Mouse (Mus musculus): ENCODE data around the gene Tex37.

Tex37 gene

DNA sequence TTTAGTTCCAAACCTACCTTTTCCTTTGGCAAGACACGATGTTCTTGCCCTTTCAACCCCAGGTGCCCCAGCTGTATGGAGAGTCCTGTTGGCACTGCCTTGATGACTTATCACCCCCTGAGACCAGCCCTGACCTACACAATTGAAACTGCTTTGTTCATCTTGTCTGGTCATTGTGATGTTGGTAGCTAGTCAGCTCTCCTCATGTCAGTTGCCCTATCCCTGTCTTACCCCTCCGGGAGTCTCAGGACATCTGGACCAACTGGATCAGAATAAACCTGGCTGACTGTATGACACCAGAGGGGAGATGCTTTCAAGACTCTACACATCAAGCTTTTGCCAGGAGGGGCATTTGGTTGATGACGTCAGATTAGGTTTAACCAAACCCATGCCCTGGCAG lies at the start of gene Tex37:
Gene Tex37 (minus strand): TSS at position 101 of the 400 bp plus-strand sequence.
- DNase-seq (ENCODE audit: low read depth, low spot score): no peak

DNA sequence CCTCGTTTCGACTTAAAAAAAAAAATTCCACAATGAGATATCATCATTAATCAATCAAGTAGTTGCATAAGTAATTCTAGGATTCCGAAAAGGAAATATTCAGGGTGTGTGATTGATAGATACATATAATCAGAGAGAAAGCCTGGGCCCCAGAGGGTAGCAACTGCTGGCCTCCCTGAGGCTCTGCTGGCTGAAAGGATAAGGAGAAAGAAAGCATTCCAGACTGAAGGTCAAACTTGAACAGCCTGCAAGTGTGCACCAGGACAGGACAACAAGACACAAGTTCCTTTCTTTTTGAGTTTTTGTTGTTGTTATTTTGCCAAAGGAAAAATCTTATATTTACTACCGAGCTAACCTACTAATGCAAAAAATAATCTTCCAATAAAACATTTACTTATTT lies 49.6 kb upstream of the Tex37 start:
- no peak for DNase-seq (ENCODE audit: low read depth, low spot score)

DNA sequence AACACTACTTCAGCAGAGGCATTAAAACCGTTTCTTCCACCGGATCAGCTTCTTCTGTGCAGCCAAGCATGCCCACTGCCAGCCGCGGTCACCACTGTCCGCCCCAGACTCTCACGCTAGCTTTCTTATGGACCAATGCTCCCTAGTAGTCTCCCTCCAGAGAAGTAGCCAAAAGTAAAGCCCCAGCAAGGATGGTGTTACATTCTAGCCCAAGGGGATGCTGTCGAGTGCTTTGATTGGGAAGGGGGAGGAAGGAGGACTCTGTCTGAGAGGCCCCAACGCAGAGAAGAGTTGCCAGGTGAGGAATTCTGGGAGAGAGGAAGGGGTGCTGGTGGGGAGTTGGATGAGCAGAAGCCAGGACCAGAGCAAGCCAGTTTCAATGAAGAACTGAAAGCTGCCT lies 48.7 kb upstream of the Tex37 start:
- DNase-seq (ENCODE audit: low read depth, low spot score): no peak

DNA sequence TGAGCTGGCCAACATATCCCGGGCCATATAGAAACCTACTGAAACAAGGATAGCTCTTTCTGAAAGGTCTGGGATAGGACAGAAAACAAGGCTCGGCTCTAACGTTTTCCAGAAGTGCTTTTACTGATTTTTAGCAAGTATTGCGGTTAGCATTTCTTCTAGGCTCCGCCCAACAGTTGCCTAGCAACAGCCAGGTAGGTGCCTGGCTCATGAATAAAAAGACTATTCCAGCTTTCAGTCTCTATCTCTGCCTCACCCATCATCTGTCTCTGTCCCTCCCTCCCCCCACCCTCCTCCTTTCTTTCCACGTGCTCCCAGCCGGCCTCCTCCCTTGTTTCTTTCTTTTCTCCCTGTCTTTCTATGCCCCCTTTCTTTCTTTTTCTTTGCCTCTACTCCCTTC lies 47.0 kb upstream of the Tex37 start:
- no peak for DNase-seq (ENCODE audit: low read depth, low spot score)

DNA sequence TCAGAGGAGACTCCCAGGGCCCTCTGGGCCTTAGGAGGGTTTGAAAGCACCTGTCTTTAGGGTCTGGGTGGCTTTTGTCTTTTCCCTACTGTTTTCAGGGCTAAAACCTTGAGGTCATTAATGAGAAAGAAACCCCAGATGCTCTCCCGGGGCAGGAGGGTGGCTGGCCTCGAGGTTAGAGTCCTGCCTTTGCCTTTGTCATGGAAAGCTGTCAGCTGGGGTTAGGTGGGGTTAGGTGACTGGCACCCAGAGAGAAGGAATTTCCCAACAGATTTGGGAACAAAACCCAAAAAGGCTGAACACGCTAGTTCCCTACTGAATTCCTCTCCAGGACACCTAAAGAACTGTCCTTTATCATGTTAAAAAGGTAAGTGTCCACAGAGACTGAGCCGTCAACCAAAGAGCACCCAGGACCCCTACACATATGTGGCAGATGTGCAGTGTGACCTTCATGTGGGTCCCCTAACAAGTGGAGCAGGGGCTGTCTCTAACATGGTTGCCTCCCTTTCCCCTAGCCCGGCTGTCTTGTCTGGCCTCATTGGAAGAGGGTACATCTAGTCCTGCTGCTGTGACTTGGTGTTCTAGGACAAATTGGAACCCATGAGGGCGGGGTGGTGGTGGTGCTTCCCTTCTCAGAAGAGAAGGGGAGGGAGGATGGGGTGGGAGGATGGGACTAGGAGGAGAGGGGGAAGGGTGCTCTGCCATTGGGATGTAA lies 45.5 kb upstream of the Tex37 start:
- DNase-seq (ENCODE audit: low read depth, low spot score): no peak

DNA sequence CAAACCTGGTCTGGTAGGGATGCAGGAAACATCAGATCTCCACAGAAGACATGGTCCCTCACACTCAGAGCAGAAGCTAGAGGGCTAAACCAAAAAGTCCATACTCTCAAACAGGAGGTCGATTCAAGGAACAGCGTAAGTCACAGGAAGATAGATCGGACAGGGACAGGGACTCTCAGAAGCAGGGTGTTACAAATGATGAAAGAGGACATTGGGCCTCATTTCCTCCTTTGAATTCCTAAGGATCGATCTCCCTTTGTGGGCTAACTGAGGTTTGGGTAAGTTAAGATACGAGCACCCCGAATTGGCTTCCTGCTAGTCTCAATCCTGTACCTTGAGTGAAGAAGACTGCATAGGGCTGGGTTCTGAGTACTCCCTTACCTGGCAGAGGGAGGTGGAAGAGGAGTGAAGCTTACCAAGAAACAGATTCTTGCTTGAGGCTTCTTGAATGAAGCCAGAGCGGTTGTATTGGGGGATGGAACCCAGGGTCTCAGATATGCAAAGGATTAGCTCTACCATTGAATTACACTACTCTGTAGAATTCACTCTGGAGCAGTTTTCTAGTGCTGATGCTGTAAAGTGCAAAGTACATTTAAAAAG lies 38.7 kb upstream of the Tex37 start:
- DNase-seq (ENCODE audit: low read depth, low spot score): no peak

DNA sequence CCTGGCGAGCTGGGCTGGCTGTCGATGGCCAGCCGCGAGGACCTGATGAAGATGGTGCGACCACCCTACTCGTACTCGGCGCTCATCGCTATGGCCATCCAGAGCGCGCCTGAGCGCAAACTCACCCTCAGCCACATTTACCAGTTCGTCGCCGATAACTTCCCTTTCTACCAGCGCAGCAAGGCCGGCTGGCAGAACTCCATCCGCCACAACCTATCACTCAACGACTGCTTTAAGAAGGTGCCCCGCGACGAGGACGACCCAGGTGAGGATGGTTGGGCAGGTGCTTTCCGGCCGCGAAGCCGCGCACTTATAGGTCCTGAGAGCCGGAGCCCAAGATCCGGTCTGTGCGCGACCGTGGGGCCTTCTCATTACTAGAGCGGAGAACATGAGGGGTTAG lies 38.2 kb upstream of the Tex37 start:
- no peak for DNase-seq (ENCODE audit: low read depth, low spot score)

DNA sequence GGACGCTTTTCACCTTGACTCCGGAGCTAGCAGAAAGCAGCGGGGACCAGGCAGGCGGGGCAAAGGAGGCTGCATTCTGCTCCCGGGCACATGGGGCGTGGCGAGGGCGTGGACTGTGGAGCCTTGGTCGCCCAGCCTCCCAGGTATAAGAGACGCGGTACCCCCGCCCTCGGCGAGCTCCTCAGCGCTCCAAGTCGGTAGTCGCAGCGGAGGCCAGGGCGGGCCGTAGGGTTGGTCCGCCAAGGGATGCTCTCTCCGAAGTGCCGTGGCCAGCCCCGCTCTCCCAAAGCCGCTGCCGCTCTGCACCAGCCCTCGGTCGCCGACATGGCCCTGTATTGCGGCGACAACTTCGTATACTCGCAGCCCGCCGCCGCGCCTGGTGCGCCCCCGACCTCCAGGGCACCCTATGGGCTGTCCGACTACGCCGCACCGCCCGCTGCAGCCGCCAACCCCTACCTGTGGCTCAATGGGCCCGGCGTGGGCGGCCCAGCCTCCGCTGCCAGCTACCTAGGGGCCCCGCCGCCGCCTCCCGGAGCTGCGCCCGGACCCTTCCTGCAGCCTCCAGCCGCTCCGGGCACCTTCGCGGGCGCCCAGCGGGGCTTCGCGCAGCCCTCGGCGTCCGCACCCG lies 37.7 kb upstream of the Tex37 start, which contains the start of gene Foxi3:
Gene Foxi3 (plus strand): TSS at position 247 of the 628 bp plus-strand sequence.
- no peak for DNase-seq (ENCODE audit: low read depth, low spot score)

DNA sequence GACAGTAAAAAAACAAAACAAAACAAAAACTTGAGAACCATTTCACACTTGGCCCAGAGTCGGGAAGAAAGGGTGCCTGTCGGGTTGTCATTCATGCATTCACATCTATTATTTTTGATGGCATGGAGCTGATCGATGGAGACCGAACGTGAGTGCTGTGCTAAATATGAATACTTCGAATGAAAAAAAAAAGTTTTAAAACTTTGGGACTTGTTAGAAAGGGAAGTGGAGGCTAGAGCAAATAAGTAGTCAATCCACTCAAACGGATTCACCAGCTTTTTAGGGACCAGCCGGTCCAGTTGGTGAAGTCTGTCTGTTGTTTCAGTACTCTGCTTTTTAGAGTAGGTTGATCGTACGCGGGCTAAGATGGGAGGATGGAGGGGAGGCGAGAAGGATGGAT lies 37.1 kb upstream of the Tex37 start:
- DNase-seq (ENCODE audit: low read depth, low spot score): no peak

DNA sequence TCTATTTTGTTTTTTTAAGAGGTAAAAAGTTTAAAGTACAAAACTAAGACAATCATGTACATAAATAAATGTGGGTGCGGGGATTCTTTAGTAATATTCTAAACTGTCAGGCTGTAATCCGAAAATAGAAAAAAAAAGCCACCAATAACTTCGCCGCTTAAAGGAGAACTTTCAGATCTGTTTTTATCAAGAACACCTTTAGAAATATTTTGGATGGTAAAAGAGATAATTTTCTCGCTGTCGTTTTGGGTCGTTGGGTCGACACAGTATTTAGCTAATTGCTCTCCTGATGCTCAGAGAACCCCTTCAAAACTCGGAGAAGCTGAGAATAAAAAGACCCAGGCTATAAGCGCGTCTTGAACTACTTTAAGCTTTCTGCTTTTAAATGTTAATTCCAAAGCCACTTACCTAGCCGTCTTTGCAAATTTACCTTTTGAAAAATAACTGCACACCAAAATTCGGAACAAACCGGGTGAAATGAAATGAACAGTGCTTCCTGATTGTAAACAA lies 36.6 kb upstream of the Tex37 start:
- no peak for DNase-seq (ENCODE audit: low read depth, low spot score)

DNA sequence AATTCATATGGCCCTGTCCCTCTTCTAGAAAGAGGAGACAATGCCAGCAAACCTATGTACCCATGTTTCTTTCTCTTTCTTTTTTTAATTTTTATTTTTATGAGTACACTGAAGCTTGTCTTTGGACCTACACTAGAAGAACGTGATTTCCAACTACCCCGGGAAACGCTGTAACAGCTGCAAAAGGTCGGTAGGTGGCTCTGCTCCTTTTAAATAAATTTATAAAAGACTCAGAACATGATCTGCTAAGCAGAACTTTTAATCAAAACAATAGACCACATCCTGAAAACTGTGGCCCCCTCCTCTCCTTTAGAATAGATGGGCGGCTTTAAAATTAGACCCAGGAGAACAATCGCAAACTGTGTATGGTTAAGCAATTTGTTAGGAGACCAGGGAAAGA lies 35.3 kb upstream of the Tex37 start:
- no peak for DNase-seq (ENCODE audit: low read depth, low spot score)

DNA sequence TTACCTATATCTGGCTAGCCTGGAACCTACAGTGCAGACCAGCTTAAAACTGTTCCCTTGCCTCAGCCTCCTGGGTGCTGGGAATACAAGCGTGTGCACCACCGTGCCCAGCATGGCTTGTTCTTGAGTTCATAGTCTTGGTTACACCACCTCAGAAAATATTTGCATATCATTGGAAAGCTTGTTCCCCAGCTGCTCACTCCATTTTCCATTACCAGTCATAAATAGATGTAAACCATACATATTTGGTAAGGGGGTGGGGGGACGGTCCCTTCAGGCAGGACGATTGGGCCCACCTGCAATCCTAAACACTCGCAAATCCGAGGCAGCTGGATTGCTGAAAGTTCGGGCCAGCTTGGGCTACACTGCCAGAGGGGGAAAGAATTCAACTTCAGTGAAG lies 34.5 kb upstream of the Tex37 start:
- no peak for DNase-seq (ENCODE audit: low read depth, low spot score)

DNA sequence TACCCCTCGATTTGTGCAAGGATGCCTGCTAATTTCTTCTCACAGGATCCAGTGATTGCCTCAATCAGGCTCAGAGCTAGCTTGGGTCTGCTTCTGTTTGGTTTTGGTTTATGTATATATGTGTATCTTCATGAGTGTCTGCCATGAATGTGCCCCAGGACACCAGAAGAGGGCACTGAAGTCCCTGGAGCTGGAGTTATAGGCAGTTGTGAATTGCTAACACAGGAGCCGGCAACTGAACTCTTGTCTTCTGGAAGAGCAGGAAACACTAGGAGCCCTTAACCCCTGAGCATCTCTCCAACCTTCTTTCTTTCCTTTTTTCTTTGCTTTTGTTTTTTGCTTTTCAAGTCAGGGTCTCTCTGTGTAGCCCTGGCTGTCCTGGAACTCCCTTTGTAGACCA lies 13.1 kb upstream of the Tex37 start:
- no peak for DNase-seq (ENCODE audit: low read depth, low spot score)

DNA sequence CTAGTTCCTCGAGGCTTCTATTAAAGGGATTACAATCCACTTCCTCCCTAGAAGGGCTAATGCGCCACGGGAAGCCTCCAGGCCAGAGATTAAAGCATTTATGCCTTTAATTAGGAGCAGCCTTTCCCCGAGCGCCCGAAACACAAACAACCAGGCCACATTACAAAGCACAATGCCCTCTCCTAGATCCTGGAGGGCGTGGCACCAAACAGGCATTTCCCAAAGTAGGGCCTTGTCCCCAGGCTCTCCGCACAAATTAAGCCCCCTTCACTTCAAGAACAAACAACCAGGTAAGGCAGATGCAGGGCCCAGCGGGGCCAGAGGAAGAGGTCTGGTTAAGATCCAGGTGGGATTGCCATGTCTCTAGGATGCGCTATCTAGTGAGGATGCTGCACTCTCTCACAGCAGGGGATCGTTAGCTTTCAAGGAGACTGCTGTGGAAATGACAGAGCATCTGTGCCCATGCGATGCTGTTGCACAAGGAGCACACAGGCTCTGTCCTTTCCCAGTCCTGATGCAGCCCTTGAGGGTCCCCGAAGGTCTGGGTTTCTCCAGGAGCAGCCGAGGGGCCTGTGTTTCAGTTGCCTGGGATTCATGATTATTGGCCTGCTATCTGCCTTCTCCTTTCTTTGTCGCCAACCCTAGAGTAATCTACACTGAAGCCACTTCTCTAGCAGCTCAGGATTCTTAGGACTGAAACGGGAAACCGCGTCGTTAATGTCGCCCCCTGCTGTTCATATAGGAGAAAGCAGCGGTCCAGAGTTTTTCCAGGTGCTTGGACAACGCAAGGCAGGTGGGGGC lies 2.7 kb upstream of the Tex37 start:
- peak; percentile 20 for DNase-seq (ENCODE audit: low read depth, low spot score)

DNA sequence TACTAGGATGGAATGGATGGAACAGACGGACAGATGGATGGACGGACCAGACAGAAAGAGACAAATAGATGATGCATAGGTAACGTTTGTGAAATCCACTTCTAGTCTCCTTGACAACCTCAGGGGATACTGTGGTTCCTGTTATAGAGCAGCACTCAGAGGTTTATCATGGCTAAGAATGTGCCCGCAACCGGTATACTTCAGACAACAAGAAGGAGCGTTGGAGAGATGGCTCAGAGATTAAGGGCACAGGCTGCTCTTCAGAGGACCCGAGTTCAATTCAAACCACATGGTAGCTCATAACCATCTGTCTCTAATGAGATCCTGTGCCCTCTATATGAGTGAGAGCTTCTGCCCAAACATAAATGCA lies 6.3 kb downstream of the Tex37 start:
- no peak for DNase-seq (ENCODE audit: low read depth, low spot score)

DNA sequence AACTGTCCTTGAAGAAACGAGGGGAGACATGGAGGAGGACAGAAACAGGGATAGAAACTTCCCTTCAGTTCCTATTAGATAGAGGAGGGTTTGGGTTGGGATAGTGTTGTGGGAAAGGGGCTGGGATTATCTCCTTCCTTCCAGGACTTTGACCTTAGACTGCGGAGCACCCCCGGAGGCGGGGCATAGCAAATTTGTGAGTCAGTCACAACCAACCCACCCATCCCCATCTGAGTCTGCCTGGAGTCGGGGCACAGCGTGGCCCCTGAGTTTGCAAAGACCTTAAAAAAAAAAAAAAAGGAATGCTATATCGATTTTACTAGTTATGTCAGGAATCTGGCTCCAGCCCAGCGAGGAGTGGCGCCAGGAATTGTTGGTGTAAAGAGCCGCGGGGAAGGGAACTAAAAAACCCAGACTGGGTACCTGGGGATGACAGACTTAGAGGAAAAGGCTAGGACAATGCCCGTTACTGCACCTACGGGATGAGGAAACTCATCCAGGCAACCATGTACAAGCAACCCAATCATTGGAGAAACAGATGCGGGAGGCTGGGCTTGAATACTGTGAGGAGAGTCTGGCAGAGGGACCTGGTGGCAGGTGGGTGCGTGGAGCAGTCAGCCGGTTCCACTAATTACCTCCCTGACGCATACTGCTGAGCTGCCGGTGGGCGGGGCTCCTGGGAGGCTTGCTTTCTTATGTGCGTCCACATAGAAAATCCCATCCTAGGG lies 6.9 kb downstream of the Tex37 start:
- DNase-seq (ENCODE audit: low read depth, low spot score): no peak

DNA sequence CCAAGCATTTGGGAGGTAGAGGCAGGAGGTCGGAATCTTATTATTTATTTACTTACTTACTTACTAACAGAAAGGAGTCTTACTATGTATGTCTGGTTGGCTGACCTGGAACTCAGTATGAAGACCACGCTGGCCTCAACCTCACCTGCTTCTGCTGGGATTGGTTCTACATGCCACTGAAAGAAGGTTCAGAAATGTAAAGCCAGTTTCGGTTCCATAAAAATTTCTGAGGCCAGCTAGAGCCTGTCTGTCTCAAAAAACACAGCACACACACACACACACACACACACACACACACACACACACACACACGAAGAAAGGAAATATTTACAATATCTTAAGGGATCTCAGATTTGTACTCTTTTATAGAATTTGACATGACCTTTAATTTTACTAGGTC lies 8.4 kb downstream of the Tex37 start:
- DNase-seq (ENCODE audit: low read depth, low spot score): no peak

DNA sequence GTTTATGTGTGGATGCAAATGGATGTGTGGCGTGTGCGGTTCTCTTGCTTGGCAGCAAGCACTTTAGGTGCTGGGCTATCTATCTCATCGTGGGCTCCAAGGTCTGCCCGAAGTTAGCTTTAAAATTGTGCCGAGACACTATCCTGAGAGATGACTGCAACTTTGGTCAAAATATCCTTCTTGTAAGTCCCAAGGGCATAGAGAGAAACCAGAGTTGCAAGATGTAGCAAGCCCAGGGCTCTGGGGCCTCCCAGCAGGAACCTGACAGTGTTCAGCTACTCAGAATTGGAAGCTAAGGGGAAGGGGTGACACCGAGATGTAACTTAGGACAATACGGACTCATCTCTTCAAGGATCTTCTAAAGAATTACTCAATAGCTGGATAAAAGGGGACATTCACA lies 9.2 kb downstream of the Tex37 start:
- no peak for DNase-seq (ENCODE audit: low read depth, low spot score)

DNA sequence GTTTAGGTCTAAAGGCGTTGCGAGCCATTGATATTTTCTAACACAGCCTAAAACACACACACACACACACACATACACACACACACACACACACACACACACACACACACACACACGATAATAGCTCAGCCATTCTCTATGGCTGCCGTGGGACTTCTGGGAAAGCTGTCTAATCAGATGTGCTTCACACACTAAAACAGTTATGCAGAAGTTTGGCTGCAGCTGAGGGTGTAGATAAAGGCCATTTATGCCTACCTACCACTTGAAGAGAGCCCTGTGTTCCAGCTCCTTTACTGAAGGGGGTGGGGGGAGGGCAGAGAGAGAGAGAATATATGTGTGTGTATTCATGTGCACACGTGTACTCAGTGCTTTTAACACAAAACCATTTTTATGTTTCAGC lies 15.0 kb downstream of the Tex37 start:
- no peak for DNase-seq (ENCODE audit: low read depth, low spot score)

DNA sequence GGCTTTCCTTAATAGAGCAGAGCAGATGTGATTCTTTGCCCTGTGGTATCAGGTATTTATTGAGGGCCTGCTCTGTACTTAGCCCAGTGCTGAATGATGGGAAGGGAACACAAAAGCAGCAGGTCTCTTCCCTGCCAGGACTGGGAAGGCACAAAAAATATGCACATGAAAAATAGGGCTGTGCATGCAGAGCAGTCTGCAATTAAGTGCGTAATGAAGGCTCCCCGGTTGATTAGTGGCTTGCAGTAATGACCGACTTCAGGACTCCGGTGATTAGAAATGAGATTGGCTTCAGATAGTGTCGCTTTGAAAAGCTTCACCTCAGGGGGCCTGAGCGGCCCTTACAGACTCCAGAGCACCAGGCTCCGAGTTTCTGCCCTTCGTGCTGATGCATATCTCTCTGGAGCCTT lies 19.1 kb downstream of the Tex37 start:
- DNase-seq (ENCODE audit: low read depth, low spot score): no peak

DNA sequence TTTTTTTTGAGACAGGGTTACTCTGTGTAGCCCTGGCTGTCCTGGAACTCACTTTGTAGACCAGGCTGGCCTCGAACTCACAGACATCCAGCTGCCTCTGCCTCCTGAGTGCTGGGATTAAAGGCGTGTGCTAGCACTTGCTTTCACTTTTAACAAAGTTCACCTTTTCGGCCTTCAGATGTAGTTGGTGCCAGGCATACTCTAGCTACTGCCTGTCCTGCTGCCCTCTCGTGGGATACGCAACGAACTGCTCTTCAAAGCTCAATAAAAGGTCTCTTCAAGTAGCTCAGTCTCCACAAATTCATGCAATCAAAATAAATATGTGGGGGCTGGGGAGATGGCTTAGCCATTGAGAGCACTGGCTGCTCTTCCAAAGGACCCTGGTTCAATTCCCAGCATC lies 20.6 kb downstream of the Tex37 start:
- no peak for DNase-seq (ENCODE audit: low read depth, low spot score)

DNA sequence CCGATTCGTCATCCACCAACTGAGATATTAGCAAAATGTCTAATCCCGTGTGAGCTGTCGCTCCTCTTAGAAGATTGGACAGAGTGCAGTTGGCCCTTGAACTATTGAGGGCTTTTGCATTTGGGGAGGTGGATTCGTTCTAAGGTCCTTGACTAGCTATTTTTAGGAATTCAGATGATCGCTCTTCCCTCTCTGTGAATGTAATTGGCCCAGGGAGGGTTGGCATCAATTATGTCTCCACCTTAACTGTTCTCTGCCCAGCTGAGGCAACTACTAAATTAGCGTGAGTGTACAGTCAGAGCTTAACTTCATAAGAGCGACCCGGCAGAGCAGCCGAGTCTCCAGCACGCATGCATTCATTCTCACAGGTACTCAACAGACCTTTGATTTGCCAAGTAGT lies 30.7 kb downstream of the Tex37 start:
- DNase-seq (ENCODE audit: low read depth, low spot score): no peak
